29 mouse cellular contexts compared by ENCODE assay signal in genomic region chr4:29138771-29139301, GRCm38 (mm10).
DNase-seq lines count a peak whose midpoint lies in the region; ATAC-seq and TF ChIP-seq lines count a peak whose summit lies in the region.
"Had no signal": no experiment of that assay in that cellular context is flagged by ENCODE, and none has a peak within 500 bp of the region (broad histone marks: within the 10 kb centered on the region; RNA-seq: fewer than 3 reads in every experiment).

No protein-coding gene starts in this region.

- no peaks in the 10 kb centered on the region for H3K9me3 ChIP-seq in limb, embryonic 14.5 days (ENCODE audit: control insufficient read depth, low read length)
- H3K9me3 ChIP-seq in limb, embryonic 10.5 days (replicated peaks), result no peaks in the 10 kb centered on the region
- no peaks in the 10 kb centered on the region for H3K9me3 ChIP-seq in lung, embryonic 15.5 days
- H3K9me3 ChIP-seq: embryonic facial prominence, embryonic 10.5 days; embryonic facial prominence, embryonic 13.5 days; forebrain, embryonic 12.5 days; forebrain, embryonic 15.5 days; G1E; heart, embryonic 12.5 days; heart, embryonic 15.5 days; hindbrain, embryonic 10.5 days; hindbrain, embryonic 13.5 days had no signal

- no peak overlapping the region for H3K9ac ChIP-seq in limb, embryonic 14.5 days (ENCODE audit: low read depth, low read length, severe bottlenecking)
- H3K9ac ChIP-seq in lung, embryonic 15.5 days, result no peak overlapping the region
- H3K9ac ChIP-seq: embryonic facial prominence, embryonic 13.5 days; forebrain, embryonic 12.5 days; forebrain, embryonic 15.5 days; heart, embryonic 12.5 days; heart, embryonic 15.5 days; hindbrain, embryonic 13.5 days had no signal

- peaks cover 6% of the 10 kb centered on the region; the same call in 1 of the 2 replicates for H3K4me1 ChIP-seq in limb, embryonic 14.5 days (ENCODE audit: control insufficient read depth, insufficient read depth, low read length)
- H3K4me1 ChIP-seq in limb, embryonic 10.5 days, result peaks cover 10% of the 10 kb centered on the region
- H3K4me1 ChIP-seq in lung, embryonic 15.5 days, result peaks cover 13% of the 10 kb centered on the region
- H3K4me1 ChIP-seq: embryonic facial prominence, embryonic 13.5 days; forebrain, embryonic 15.5 days; heart, embryonic 15.5 days had no signal

- 0 out of 2 replicates have a peak overlapping the region, but pooled peaks have one; percentile 9 for H3K27ac ChIP-seq in limb, embryonic 14.5 days (replicated peaks; ENCODE audit: low read depth, low read length)
- H3K27ac ChIP-seq in limb, embryonic 10.5 days, result no peak overlapping the region
- no peak overlapping the region for H3K27ac ChIP-seq in lung, embryonic 15.5 days
- H3K27ac ChIP-seq: embryonic facial prominence, embryonic 10.5 days; embryonic facial prominence, embryonic 13.5 days; forebrain, embryonic 12.5 days; forebrain, embryonic 15.5 days; heart, embryonic 15.5 days; hindbrain, embryonic 10.5 days; hindbrain, embryonic 13.5 days had no signal

- 55% methylated on average over 8 of the region's 8 CpGs for WGBS in limb, embryonic 14.5 days
- WGBS in limb, embryonic 10.5 days, result 78% methylated on average over 8 of the region's 8 CpGs
- WGBS in lung, embryonic 15.5 days, result 49% methylated on average over 8 of the region's 8 CpGs

- H3K4me2 ChIP-seq in limb, embryonic 14.5 days (replicated peaks; ENCODE audit: low read depth, low read length, severe bottlenecking), result no peak overlapping the region
- H3K4me2 ChIP-seq in lung, embryonic 15.5 days, result no peak overlapping the region
- H3K4me2 ChIP-seq: embryonic facial prominence, embryonic 13.5 days; forebrain, embryonic 12.5 days; forebrain, embryonic 15.5 days; heart, embryonic 12.5 days; heart, embryonic 15.5 days; hindbrain, embryonic 13.5 days had no signal

- H3K4me3 ChIP-seq in limb, embryonic 14.5 days (replicated peaks; ENCODE audit: low read length), result no peak overlapping the region
- no peak overlapping the region for H3K4me3 ChIP-seq in limb, embryonic 10.5 days
- no peak overlapping the region for H3K4me3 ChIP-seq in lung, embryonic 15.5 days
- H3K4me3 ChIP-seq: embryonic facial prominence, embryonic 10.5 days; embryonic facial prominence, embryonic 13.5 days; erythroblast, embryonic 14.5 days; forebrain, embryonic 12.5 days; forebrain, embryonic 15.5 days; heart, embryonic 12.5 days; heart, embryonic 15.5 days; hindbrain, embryonic 10.5 days; hindbrain, embryonic 13.5 days had no signal

- peak; percentile 46 for DNase-seq in limb, embryonic 14.5 days (ENCODE audit: low spot score)
- DNase-seq in limb, embryonic 10.5 days (ENCODE audit: low spot score), result no peak
- no peak for DNase-seq in lung, postnatal 4 days
- DNase-seq in ES-CJ7 (ENCODE audit: low read depth, low spot score), result peak; percentile 7
- DNase-seq in layer of hippocampus, adult 11-12 months (ENCODE audit: low spot score), result no peak
- DNase-seq: adrenal gland, adult 2 months; adrenal gland, postnatal 14 days; cerebellum, adult 11 months; cerebellum, adult 2 months; cerebellum, postnatal 10 days; cerebellum, postnatal 36 days; embryo, embryonic 11 days; gastrocnemius, postnatal 25 days; heart, adult 18-20 months; heart, postnatal 10 days; heart, postnatal 36 days had no signal

- H3K27me3 ChIP-seq in limb, embryonic 14.5 days (ENCODE audit: control insufficient read depth, insufficient read depth, low read length), result no peaks in the 10 kb centered on the region
- H3K27me3 ChIP-seq in limb, embryonic 10.5 days (ENCODE audit: low read depth, poor library complexity, severe bottlenecking), result no peaks in the 10 kb centered on the region
- no peaks in the 10 kb centered on the region for H3K27me3 ChIP-seq in lung, embryonic 15.5 days
- H3K27me3 ChIP-seq: embryonic facial prominence, embryonic 13.5 days; forebrain, embryonic 15.5 days; heart, embryonic 12.5 days; heart, embryonic 15.5 days; hindbrain, embryonic 13.5 days; Patski had no signal

- 0 out of 2 replicates have a peak, but pooled peaks have one; percentile 26 for ATAC-seq in limb, embryonic 14.5 days (ENCODE audit: low FRiP score, low read depth)
- ATAC-seq in lung, embryonic 15.5 days (ENCODE audit: borderline replicate concordance, extremely low read depth, low FRiP score, low TSS enrichment), result peak; percentile 72; the same call in 1 of the 2 replicates
- ATAC-seq: forebrain, embryonic 15.5 days; hindbrain, embryonic 16.5 days; Patski had no signal

- no peaks in the 10 kb centered on the region for H3K36me3 ChIP-seq in limb, embryonic 14.5 days (ENCODE audit: control insufficient read depth, insufficient read depth, low read length)
- no peaks in the 10 kb centered on the region for H3K36me3 ChIP-seq in limb, embryonic 10.5 days
- no peaks in the 10 kb centered on the region for H3K36me3 ChIP-seq in lung, embryonic 15.5 days
- H3K36me3 ChIP-seq: embryonic facial prominence, embryonic 10.5 days; embryonic facial prominence, embryonic 13.5 days; forebrain, embryonic 12.5 days; forebrain, embryonic 15.5 days; G1E; heart, embryonic 12.5 days; heart, embryonic 15.5 days; hindbrain, embryonic 10.5 days; hindbrain, embryonic 13.5 days had no signal

- no peak for TF ChIP-seq POLR2A in limb, embryonic 14.5 days (IDR thresholded peaks at IDR 0.05; ENCODE audit: borderline replicate concordance, extremely low read depth, insufficient read depth, insufficient read length)

Comparison
In these comparisons a context has a peak if more than half of its experiments do, and no peak if none do; other contexts are left out.
1. DNase-seq: peak in limb, embryonic 14.5 days (single experiment) and ES-CJ7 (single experiment); none in limb, embryonic 10.5 days (single experiment), lung, postnatal 4 days (0 of 2) and layer of hippocampus, adult 11-12 months (single experiment).